Comparison of ENCODE assay signal across 14 mouse cellular contexts in genomic region chr6:99282866-99283657, GRCm38 (mm10).
DNase-seq lines count a peak whose midpoint lies in the region; ATAC-seq lines count a peak whose summit lies in the region.
"Had no signal": no experiment of that assay in that cellular context is flagged by ENCODE, and none has a peak within 500 bp of the region (broad histone marks: within the 10 kb centered on the region; RNA-seq: fewer than 3 reads in every experiment).

No protein-coding gene starts in this region.

- no peak overlapping the region for H3K27ac ChIP-seq in liver, embryonic 13.5 days
- H3K27ac ChIP-seq: stomach, postnatal 0 days had no signal

- no peaks in the 10 kb centered on the region for H3K36me3 ChIP-seq in liver, embryonic 13.5 days

- H3K4me3 ChIP-seq in liver, embryonic 13.5 days (replicated peaks), result no peak overlapping the region

- no peak overlapping the region for H3K9ac ChIP-seq in liver, embryonic 13.5 days
- H3K9ac ChIP-seq: lung, embryonic 14.5 days had no signal

- H3K4me2 ChIP-seq in liver, embryonic 13.5 days, result no peak overlapping the region
- H3K4me2 ChIP-seq: heart, embryonic 11.5 days; lung, embryonic 14.5 days had no signal

- H3K27me3 ChIP-seq in liver, embryonic 13.5 days, result no peaks in the 10 kb centered on the region

- ATAC-seq in liver, embryonic 13.5 days (ENCODE audit: low read depth), result peak; percentile 83
- ATAC-seq in monocyte, adult 5-6 weeks (replicated peaks; ENCODE audit: insufficient number of reproducible peaks, low FRiP score, low TSS enrichment, poor library complexity, severe bottlenecking), result peak; percentile 57; the same call in 1 of the 2 replicates

- peaks cover 11% of the 10 kb centered on the region for H3K4me1 ChIP-seq in liver, embryonic 13.5 days (replicated peaks)

- WGBS in liver, embryonic 13.5 days (ENCODE audit: insufficient replicate concordance), result 36% methylated on average over 15 of the region's 15 CpGs

- DNase-seq in cerebellum, postnatal 14 days, result peak; percentile 20 to 41
- no peak for DNase-seq in cerebellum, adult 18-20 months
- peak; percentile 12 for DNase-seq in MEL-GATA-1-ER (ENCODE audit: extremely low read depth, low read depth)
- DNase-seq in liver, embryonic 13.5 days, result no peak
- DNase-seq in lung, postnatal 4 days, result no peak
- DNase-seq in frontal cortex, adult 2 months (ENCODE audit: extremely low spot score in 1 of 2, low spot score in 1 of 2), result no peak
- DNase-seq in adrenal gland, adult 2 months, result no peak
- DNase-seq: cerebellum, postnatal 36 days; kidney, adult 2 months; lung, embryonic 14.5 days; right cerebral cortex, adult 18-20 months had no signal

- H3K9me3 ChIP-seq in liver, embryonic 13.5 days (replicated peaks), result no peaks in the 10 kb centered on the region

Comparison
In these comparisons a context has a peak if more than half of its experiments do, and no peak if none do; other contexts are left out.
1. DNase-seq: peak in cerebellum, postnatal 14 days (2 of 2) and MEL-GATA-1-ER (single experiment); none in cerebellum, adult 18-20 months (0 of 2), liver, embryonic 13.5 days (single experiment), lung, postnatal 4 days (0 of 2), frontal cortex, adult 2 months (0 of 2) and adrenal gland, adult 2 months (single experiment).